Mouse (Mus musculus): ENCODE results near the gene Mllt10.

- no peak for TF ChIP-seq EP300 (optimal IDR thresholded peaks at IDR 0.05)
- TF ChIP-seq CTCF (IDR thresholded peaks at IDR 0.05; ENCODE audit: low read depth) = no peak
Observed at GRCm38 (mm10) chr2:18053243-18053950, 1.6 kb upstream of the Mllt10 start.
